Comparison of ENCODE assay signal across 21 mouse cellular contexts in genomic region chr3:26640321-26641075, GRCm38 (mm10). TPM values are rescaled to one million over a fixed set of nuclear protein-coding genes. Genes with fewer than 3 reads are reported as not detected.
A peak's percentile ranks its signal among the peaks of the same experiment; 100 is the strongest.
DNase-seq lines count a peak whose midpoint lies in the region; ATAC-seq and TF ChIP-seq lines count a peak whose summit lies in the region.
"Had no signal": no experiment of that assay in that cellular context is flagged by ENCODE, and none has a peak within 500 bp of the region (broad histone marks: within the 10 kb centered on the region; RNA-seq: fewer than 3 reads in every experiment).

No protein-coding gene starts in this region.

- H3K4me2 ChIP-seq in forebrain, embryonic 15.5 days (replicated peaks) = no peak overlapping the region
- H3K4me2 ChIP-seq in midbrain, embryonic 16.5 days (ENCODE audit: low read length) = no peak overlapping the region
- H3K4me2 ChIP-seq: heart, embryonic 15.5 days; limb, embryonic 13.5 days had no signal

- H3K27me3 ChIP-seq in forebrain, embryonic 15.5 days = no peaks in the 10 kb centered on the region
- H3K27me3 ChIP-seq in midbrain, embryonic 16.5 days (ENCODE audit: control insufficient read depth, insufficient read depth, low read depth, low read length) = no peaks in the 10 kb centered on the region
- no peaks in the 10 kb centered on the region for H3K27me3 ChIP-seq in kidney, adult 2 months (replicated peaks; ENCODE audit: control insufficient read depth, insufficient read depth, low read length)
- H3K27me3 ChIP-seq: heart, embryonic 15.5 days; limb, embryonic 13.5 days had no signal

- H3K27ac ChIP-seq in layer of hippocampus, adult 2 months = peak overlapping the region; percentile 77
- peak overlapping the region; percentile 64 for H3K27ac ChIP-seq in forebrain, embryonic 15.5 days (replicated peaks)
- no peak overlapping the region for H3K27ac ChIP-seq in midbrain, embryonic 16.5 days (ENCODE audit: low read length)
- no peak overlapping the region for H3K27ac ChIP-seq in kidney, adult 2 months (ENCODE audit: insufficient read depth, low read depth, low read length)
- H3K27ac ChIP-seq: heart, embryonic 15.5 days; kidney, postnatal 0 days; limb, embryonic 13.5 days had no signal

- TF ChIP-seq CTCF in layer of hippocampus, adult 2 months (conservative IDR thresholded peaks at IDR 0.05) = no peak
- no peak for TF ChIP-seq CTCF in kidney, adult 2 months (conservative IDR thresholded peaks at IDR 0.05; ENCODE audit: insufficient read depth, insufficient read length, low read depth, low read length)

- no peaks in the 10 kb centered on the region for H3K36me3 ChIP-seq in forebrain, embryonic 15.5 days
- no peaks in the 10 kb centered on the region for H3K36me3 ChIP-seq in midbrain, embryonic 16.5 days (ENCODE audit: control insufficient read depth, insufficient read depth, low read length)
- no peaks in the 10 kb centered on the region for H3K36me3 ChIP-seq in kidney, adult 2 months (ENCODE audit: control insufficient read depth, insufficient read depth, low read length)
- H3K36me3 ChIP-seq: heart, embryonic 15.5 days; limb, embryonic 13.5 days had no signal

- H3K9me3 ChIP-seq in forebrain, embryonic 15.5 days = no peaks in the 10 kb centered on the region
- no peaks in the 10 kb centered on the region for H3K9me3 ChIP-seq in midbrain, embryonic 16.5 days (replicated peaks; ENCODE audit: control insufficient read depth, low read length, poor library complexity, severe bottlenecking)
- H3K9me3 ChIP-seq: heart, embryonic 15.5 days; limb, embryonic 13.5 days had no signal

- no peak overlapping the region for H3K4me3 ChIP-seq in layer of hippocampus, adult 2 months
- no peak overlapping the region for H3K4me3 ChIP-seq in forebrain, embryonic 15.5 days
- H3K4me3 ChIP-seq in midbrain, embryonic 16.5 days (ENCODE audit: low read depth, low read length) = no peak overlapping the region
- no peak overlapping the region for H3K4me3 ChIP-seq in kidney, adult 2 months (ENCODE audit: insufficient read depth, low read depth, low read length)
- H3K4me3 ChIP-seq: heart, embryonic 15.5 days; limb, embryonic 13.5 days had no signal

- H3K9ac ChIP-seq in forebrain, embryonic 15.5 days (replicated peaks) = no peak overlapping the region
- no peak overlapping the region for H3K9ac ChIP-seq in midbrain, embryonic 16.5 days (ENCODE audit: low read depth, low read length)
- H3K9ac ChIP-seq: heart, embryonic 15.5 days; limb, embryonic 13.5 days had no signal

- TF ChIP-seq POLR2A in kidney, adult 2 months (IDR thresholded peaks at IDR 0.05; ENCODE audit: low read depth, low read length) = no peak

- WGBS in forebrain, embryonic 15.5 days = 21% methylated on average over 8 of the region's 8 CpGs
- 45% methylated on average over 8 of the region's 8 CpGs for WGBS in midbrain, embryonic 16.5 days
- WGBS in kidney, adult 2 months = 61% methylated on average over 8 of the region's 8 CpGs

- DNase-seq in layer of hippocampus, adult 2 months (ENCODE audit: low spot score in 2 of 2) = no peak
- no peak for DNase-seq in layer of hippocampus, adult 8-10 months (ENCODE audit: low spot score in 2 of 2)
- DNase-seq in embryo, embryonic 10.5 days (ENCODE audit: low spot score) = peak; percentile 20
- no peak for DNase-seq in kidney, postnatal 25 days
- DNase-seq in kidney, adult 2 months = no peak
- DNase-seq in gastrocnemius, postnatal 25 days = no peak
- DNase-seq: B cell, adult 2 months; cerebellum, adult 18-20 months; lung, adult 2 months; spleen, adult 18-20 months; thymus, adult 18-20 months had no signal

- H3K4me1 ChIP-seq in forebrain, embryonic 15.5 days = peaks cover 24% of the 10 kb centered on the region
- H3K4me1 ChIP-seq in midbrain, embryonic 16.5 days (ENCODE audit: control insufficient read depth, insufficient read depth, low read length) = peaks cover 5% of the 10 kb centered on the region; the same call in 1 of the 2 replicates
- H3K4me1 ChIP-seq in kidney, adult 2 months (ENCODE audit: control insufficient read depth, insufficient read depth, low read length) = no peaks in the 10 kb centered on the region
- H3K4me1 ChIP-seq: heart, embryonic 15.5 days had no signal

- peak; percentile 68 for ATAC-seq in forebrain, embryonic 15.5 days (replicated peaks)
- 0 out of 2 replicates have a peak, but pooled peaks have one; percentile 43 for ATAC-seq in midbrain, embryonic 16.5 days

RNA-seq across cellular contexts. Expression of gene Spata16, which starts 3.1 kb away (rescaled TPM):
- total RNA-seq in layer of hippocampus, adult 2 months (2021) = not detected
- not detected for total RNA-seq in layer of hippocampus, adult 8-10 months (2022)
- polyA plus RNA-seq in forebrain, embryonic 15.5 days (2015; fragmentation: Nextera tagmentation; extraction: Ambion mirVana) = not detected in 2 replicates
- not detected in 2 replicates for polyA plus RNA-seq in midbrain, embryonic 16.5 days (2015; fragmentation: Nextera tagmentation; extraction: Ambion mirVana)
- polyA plus RNA-seq in kidney, adult 2 months (2012; rRNA removed) = 0.05 and 0.13 TPM in 2 replicates
- total RNA-seq in gastrocnemius, postnatal 25 days (2021) = not detected
- total RNA-seq: adrenal gland, postnatal 4 days; ES-E14; left cerebral cortex, adult 18-20 months had no signal
- polyA plus RNA-seq: cortical plate, adult 2 months; heart, embryonic 15.5 days; intestine, embryonic 14.5 days; kidney, postnatal 0 days; limb, embryonic 13.5 days; lung, adult 2 months had no signal

Comparison
In these comparisons a context has a peak if more than half of its experiments do, and no peak if none do; other contexts are left out.
1. H3K27ac ChIP-seq: peak in layer of hippocampus, adult 2 months (single experiment) and forebrain, embryonic 15.5 days (single experiment); none in midbrain, embryonic 16.5 days (single experiment) and kidney, adult 2 months (single experiment).